Mouse (Mus musculus) forebrain, embryonic 16.5 days (tissue): ENCODE results near the gene Grm7. TPM values are rescaled to one million over a fixed set of nuclear protein-coding genes. Genes with fewer than 3 reads are reported as not detected.
A peak's percentile ranks its signal among the peaks of the same experiment; 100 is the strongest.

ENCODE experiments used
- ATAC-seq: fragments of 200-750 bp; cut with Nextera tagmentation; 2 replicates; pipeline ENCODE4 v1.8.0; 2017; ENCODE audit warnings: mild to moderate bottlenecking, moderate library complexity
- H3K27ac ChIP-seq: fragments of 300-500 bp; sonication (generic); 2 replicates; pipeline ENCODE4 v1.5.1; 2014; ENCODE audit warnings: low read length, control low read depth
- H3K27me3 ChIP-seq: fragments of 300-500 bp; sonication (generic); replicated peaks from 2 replicates; pipeline ENCODE4 v1.6.1; 2014; ENCODE audit warnings: low read length; ENCODE audit not compliant: control insufficient read depth, insufficient read depth
- H3K36me3 ChIP-seq: fragments of 300-500 bp; sonication (generic); 2 replicates; pipeline ENCODE4 v1.6.1; 2014; ENCODE audit not compliant: control insufficient read depth, insufficient read depth
- H3K4me1 ChIP-seq: fragments of 300-500 bp; sonication (generic); replicated peaks from 2 replicates; pipeline ENCODE4 v1.6.1; 2014; ENCODE audit warnings: low read length; ENCODE audit not compliant: control insufficient read depth, insufficient read depth
- H3K4me2 ChIP-seq: fragments of 300-500 bp; sonication (generic); 2 replicates; pipeline ENCODE4 v1.6.1; 2014; ENCODE audit warnings: mild to moderate bottlenecking, low read length, control low read depth
- H3K4me3 ChIP-seq: fragments of 300-500 bp; sonication (generic); replicated peaks from 2 replicates; pipeline ENCODE4 v1.5.1; 2014; ENCODE audit warnings: mild to moderate bottlenecking, low read length, control low read depth
- H3K9ac ChIP-seq: fragments of 300-500 bp; sonication (generic); replicated peaks from 2 replicates; pipeline ENCODE4 v1.6.1; 2014; ENCODE audit warnings: low read depth, low read length, control low read depth
- H3K9me3 ChIP-seq: fragments of 300-500 bp; sonication (generic); 2 replicates; pipeline ENCODE4 v1.6.1; 2016; ENCODE audit warnings: low read length; ENCODE audit not compliant: control insufficient read depth
- WGBS: fragments of 180-500 bp; shearing (Covaris S2); extraction: QIAGEN DNeasy Blood & Tissue Kit; methylation state at CpG from one replicate; pipeline ENCODE4 v1.1.7; 2014; 5-methylcytosine and 5-hydroxymethylcytosine counted together
- polyA plus RNA-seq: library from polyadenylated mRNA; unstranded; fragments of >200 nt; fragmentation: Nextera tagmentation; extraction: Ambion mirVana; gene quantifications from 2 replicates; pipeline ENCODE4 v1.2.1, GENCODE M21; 2015

Grm7 gene
- polyA plus RNA-seq, 1 experiment from 2014 or later = 17.3 TPM

DNA sequence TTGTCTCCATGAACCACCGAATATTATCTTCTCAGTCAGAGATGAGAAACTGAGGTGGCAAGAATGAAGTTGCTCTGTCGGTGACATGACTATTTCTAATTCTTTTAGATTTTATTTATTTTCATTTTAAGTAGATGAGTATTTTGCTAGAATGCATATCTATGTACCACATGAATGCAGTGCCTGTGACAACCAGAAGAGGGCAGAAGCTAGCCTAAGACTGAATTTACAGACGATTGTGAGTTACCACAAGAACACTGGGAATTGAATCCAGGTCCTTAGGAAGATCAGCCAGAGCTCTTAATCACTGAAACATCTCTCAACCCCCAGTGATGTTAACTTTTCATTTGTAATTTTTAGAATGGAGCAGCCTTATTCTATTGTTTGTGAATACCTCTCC is 412.4 kb downstream of the Grm7 start:
- no peaks in the 10 kb centered on the region for H3K36me3 ChIP-seq
- 88% methylated on average over 3 of the region's 3 CpGs for WGBS
- H3K4me1 ChIP-seq = no peaks in the 10 kb centered on the region
- no peaks in the 10 kb centered on the region for H3K9me3 ChIP-seq
- no peak overlapping the region for H3K9ac ChIP-seq
- H3K4me3 ChIP-seq = no peak overlapping the region
- no peak overlapping the region for H3K27ac ChIP-seq
- no peak overlapping the region for H3K4me2 ChIP-seq
- no peaks in the 10 kb centered on the region for H3K27me3 ChIP-seq
- ATAC-seq = no peak

DNA sequence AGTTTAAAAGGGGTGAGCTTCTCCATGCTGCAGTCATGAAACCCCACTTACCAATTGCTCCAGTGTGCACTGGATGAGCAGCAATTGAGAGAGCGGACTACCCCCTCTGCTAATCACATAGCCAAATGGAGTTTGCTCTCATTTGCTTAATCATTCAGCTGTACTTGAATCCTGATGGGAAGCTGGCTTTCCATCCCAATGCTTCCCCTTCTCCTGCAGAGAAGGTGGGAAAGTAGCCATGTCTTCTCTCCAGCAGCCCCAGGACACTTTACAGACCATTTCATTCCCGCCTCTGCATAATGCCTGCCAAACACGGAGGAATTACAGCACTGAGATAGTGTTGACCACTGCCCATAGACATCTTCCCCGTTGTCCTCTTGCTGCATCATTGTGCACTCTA is 414.6 kb downstream of the Grm7 start:
- WGBS = 82% methylated on average over 4 of the region's 4 CpGs
- no peaks in the 10 kb centered on the region for H3K27me3 ChIP-seq
- no peak overlapping the region for H3K27ac ChIP-seq
- no peaks in the 10 kb centered on the region for H3K4me1 ChIP-seq
- no peak overlapping the region for H3K4me2 ChIP-seq
- H3K4me3 ChIP-seq = no peak overlapping the region
- no peak overlapping the region for H3K9ac ChIP-seq
- H3K36me3 ChIP-seq = no peaks in the 10 kb centered on the region
- H3K9me3 ChIP-seq = no peaks in the 10 kb centered on the region
- ATAC-seq = no peak

DNA sequence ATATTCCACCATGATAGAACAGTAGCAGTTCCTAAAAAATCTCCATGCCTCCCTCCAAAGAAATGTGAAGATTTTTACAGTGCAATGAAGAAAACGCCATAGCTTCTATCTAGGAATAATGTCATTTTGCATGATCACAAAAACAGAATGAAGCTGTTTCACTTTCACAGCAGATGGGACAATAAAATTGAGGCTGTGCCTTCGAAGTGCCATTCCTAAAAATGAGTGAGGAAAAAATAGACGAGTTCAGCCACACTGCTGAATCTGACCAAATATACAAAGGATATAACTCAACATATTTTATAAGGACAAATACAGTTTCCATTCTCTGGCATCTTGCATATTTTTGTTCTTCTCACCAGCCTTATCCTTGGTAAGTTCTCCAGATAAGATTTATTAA is 439.2 kb downstream of the Grm7 start:
- ATAC-seq = no peak
- Histone ChIP-seq H3K4me2 (no peak overlapping the region), H3K27me3 (no peaks in the 10 kb centered on the region), H3K4me3 (no peak overlapping the region), H3K27ac (no peak overlapping the region), H3K9me3 (no peaks in the 10 kb centered on the region), H3K36me3 (no peaks in the 10 kb centered on the region), H3K9ac (no peak overlapping the region), H3K4me1 (no peaks in the 10 kb centered on the region)
- 79% methylated on average over 3 of the region's 3 CpGs for WGBS

DNA sequence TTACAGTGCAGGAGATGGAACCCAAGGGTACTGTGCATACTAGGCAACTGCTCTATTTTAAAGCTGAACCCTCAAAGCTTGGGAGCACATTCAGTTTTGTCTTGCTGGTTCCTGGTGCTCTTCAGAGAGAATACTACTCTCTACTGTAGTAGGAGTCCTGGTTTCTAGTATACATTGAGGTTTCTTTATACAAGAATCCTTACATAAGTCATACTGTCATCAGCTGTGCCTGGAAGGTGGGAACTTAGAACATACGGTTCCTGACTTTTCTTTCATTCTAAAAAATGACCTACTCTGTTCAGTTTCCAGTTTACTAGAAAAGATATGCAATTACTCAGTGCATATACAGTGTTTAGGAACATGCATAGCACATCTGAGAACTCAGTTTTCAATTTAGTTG is 449.4 kb downstream of the Grm7 start:
- Histone ChIP-seq H3K4me2 (no peak overlapping the region), H3K4me3 (no peak overlapping the region), H3K9me3 (no peaks in the 10 kb centered on the region), H3K27me3 (no peaks in the 10 kb centered on the region), H3K27ac (no peak overlapping the region), H3K36me3 (no peaks in the 10 kb centered on the region), H3K4me1 (no peaks in the 10 kb centered on the region), H3K9ac (no peak overlapping the region)
- WGBS = 86% methylated on average over 1 of the region's 1 CpGs
- ATAC-seq = no peak

DNA sequence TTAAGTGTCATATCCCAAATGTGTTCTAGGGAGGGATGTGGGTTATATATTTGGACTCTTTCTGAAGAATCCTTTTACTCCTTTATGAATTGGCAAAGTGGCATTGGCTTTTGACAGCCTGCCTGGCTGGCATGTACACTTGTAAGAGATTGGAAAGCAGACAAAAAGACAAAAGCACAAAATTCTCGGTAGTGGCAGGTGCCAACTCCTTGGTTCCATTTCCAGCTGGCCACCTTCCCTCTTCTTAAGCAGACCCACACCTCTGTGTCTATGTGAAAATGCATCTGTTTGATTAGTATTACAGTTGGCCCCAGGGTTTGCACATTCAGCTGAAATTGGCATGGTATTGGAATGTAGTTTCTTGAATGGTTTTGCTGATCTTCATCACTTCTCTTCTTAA is 460.1 kb downstream of the Grm7 start:
- peak; percentile 85 for ATAC-seq
- H3K36me3 ChIP-seq = no peaks in the 10 kb centered on the region
- no peak overlapping the region for H3K9ac ChIP-seq
- 46% methylated on average over 1 of the region's 1 CpGs for WGBS
- H3K9me3 ChIP-seq = no peaks in the 10 kb centered on the region
- H3K27me3 ChIP-seq = no peaks in the 10 kb centered on the region
- no peak overlapping the region for H3K4me3 ChIP-seq
- no peak overlapping the region for H3K27ac ChIP-seq
- H3K4me2 ChIP-seq = no peak overlapping the region
- no peaks in the 10 kb centered on the region for H3K4me1 ChIP-seq

DNA sequence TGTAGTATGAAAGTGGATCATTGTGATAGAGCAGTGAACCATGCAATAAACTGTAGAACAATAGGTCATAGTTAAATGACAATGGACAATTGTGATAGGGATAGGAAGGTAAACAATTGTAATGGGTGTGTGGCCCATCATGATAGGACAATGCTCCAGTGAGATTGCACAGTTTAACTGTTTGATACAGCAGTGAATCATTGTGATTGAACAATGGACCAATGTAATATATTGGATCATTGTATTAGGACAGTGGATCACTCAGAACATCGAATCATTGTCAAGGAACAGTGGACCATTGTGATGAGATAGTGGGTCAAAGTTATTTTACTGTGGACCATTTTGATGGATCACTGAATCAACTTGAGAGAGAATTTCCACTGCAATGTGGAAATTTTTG is 515.7 kb downstream of the Grm7 start:
- no peak overlapping the region for H3K9ac ChIP-seq
- H3K4me2 ChIP-seq = no peak overlapping the region
- no peak overlapping the region for H3K4me3 ChIP-seq
- H3K4me1 ChIP-seq = no peaks in the 10 kb centered on the region
- H3K36me3 ChIP-seq = no peaks in the 10 kb centered on the region
- ATAC-seq = no peak
- H3K27ac ChIP-seq = no peak overlapping the region
- no peaks in the 10 kb centered on the region for H3K9me3 ChIP-seq
- 86% methylated on average over 1 of the region's 1 CpGs for WGBS
- H3K27me3 ChIP-seq = no peaks in the 10 kb centered on the region

DNA sequence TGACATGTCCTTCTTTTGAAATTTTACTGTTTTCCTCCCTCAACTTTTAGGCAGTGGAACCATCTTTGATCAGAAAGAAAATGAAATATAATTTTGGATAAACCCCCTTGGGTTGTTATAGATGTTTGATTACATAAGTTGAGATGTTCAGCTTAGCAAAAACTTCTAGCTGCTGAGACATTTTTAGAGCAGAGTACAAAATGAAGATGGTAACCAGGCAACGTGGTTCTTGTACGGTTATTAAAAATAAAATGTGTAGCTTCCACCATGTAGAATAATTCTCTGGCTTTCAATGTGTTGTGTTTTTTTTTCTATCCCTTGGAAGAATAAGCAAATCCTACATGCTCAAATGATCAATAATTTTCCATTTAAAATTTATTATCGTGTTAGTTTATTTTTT is 550.0 kb downstream of the Grm7 start:
- WGBS = 88% methylated on average over 3 of the region's 3 CpGs

DNA sequence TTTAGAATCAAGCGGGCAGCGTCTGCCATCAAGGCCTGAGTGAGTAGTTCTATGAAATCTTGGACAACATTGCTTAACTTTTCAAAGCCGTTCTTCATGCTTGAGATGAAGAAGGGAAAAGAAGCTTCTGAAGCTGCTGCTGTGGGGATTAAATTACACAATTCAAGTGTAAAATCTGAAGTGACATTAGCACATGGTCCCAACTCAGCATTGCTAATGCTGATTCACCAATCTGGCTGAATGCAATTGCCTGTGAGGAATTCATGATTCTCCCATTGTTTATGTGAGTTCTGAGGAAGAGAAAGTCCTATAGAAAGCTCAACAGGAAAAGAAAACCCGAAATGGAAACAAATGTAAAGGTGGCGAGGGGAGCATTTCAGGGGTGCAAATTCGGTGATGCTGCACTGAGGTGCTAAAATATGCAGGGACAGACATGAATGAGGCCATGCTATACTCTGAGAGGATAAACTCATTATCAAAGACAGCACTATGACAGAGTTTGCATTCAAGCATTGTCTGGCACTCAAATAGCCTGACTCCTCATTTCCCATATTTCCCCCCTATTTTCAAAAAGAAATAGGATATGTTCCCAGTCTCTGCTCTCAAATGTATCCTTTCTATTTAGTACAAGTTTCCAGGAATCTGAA is 575.8 kb downstream of the Grm7 start:
- no peak overlapping the region for H3K27ac ChIP-seq
- no peaks in the 10 kb centered on the region for H3K27me3 ChIP-seq
- ATAC-seq = peak; percentile 78
- no peaks in the 10 kb centered on the region for H3K9me3 ChIP-seq
- 44% methylated on average over 6 of the region's 6 CpGs for WGBS
- no peak overlapping the region for H3K4me2 ChIP-seq
- no peaks in the 10 kb centered on the region for H3K4me1 ChIP-seq
- no peak overlapping the region for H3K4me3 ChIP-seq
- H3K36me3 ChIP-seq = no peaks in the 10 kb centered on the region
- no peak overlapping the region for H3K9ac ChIP-seq

More for the DNA sequence above, 550.0 kb downstream of the Grm7 start:
- Histone ChIP-seq H3K36me3 (no peaks in the 10 kb centered on the region), H3K4me2 (no peak overlapping the region), H3K9me3 (no peaks in the 10 kb centered on the region), H3K9ac (no peak overlapping the region), H3K27me3 (no peaks in the 10 kb centered on the region), H3K4me1 (no peaks in the 10 kb centered on the region), H3K4me3 (no peak overlapping the region), H3K27ac (no peak overlapping the region)
- ATAC-seq = no peak

DNA sequence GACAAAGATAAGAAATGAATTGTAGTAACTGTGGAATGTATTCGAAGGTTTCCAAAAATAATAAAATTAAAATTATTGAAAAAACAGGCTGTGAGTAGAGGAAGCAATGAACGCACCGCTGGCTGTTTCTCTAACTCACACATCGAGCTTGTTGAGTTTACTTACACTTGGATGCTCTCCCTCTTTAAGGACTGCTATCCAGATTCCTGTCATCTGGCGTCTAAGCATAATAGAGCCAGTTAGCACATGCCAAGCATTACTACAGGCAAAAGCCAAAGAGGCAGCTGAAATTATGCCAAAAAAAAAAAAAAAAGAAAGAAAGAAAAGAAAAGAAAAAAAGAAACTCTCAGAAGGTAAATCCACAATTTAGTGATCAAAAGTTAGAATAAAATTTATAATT is 609.8 kb downstream of the Grm7 start:
- Histone ChIP-seq H3K27ac (no peak overlapping the region), H3K27me3 (no peaks in the 10 kb centered on the region), H3K4me3 (no peak overlapping the region), H3K4me1 (no peaks in the 10 kb centered on the region), H3K9me3 (no peaks in the 10 kb centered on the region), H3K4me2 (no peak overlapping the region), H3K36me3 (no peaks in the 10 kb centered on the region), H3K9ac (no peak overlapping the region)
- ATAC-seq = peak; percentile 72; the same call in 1 of the 2 replicates
- 47% methylated on average over 5 of the region's 5 CpGs for WGBS

DNA sequence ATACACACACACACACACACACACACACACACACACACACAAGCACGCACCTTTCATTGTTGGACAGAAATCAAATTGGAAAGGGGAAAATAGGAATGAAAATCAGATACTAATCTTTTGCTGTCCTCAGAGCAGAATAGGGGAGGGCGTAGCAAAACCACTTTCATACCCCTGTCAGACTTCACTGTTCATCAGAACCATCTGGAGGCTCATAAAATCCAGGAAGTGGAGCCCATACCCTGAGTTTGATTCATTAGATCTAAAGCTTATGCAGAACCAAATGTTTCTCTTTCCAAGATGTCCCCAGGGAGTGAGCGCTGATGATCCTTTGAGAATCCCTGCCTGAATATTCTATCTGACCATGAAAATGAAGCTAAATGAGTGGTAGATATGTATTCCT is 611.6 kb downstream of the Grm7 start:
- Histone ChIP-seq H3K4me3 (no peak overlapping the region), H3K9me3 (no peaks in the 10 kb centered on the region), H3K9ac (no peak overlapping the region), H3K4me1 (no peaks in the 10 kb centered on the region), H3K4me2 (no peak overlapping the region), H3K27me3 (no peaks in the 10 kb centered on the region), H3K36me3 (no peaks in the 10 kb centered on the region), H3K27ac (no peak overlapping the region)
- WGBS = 80% methylated on average over 3 of the region's 3 CpGs
- ATAC-seq = peak; percentile 40; the same call in 1 of the 2 replicates
